Mouse (Mus musculus) lung, postnatal 0 days (tissue): ENCODE measurements around the gene Zswim8. TPM values are rescaled to one million over a fixed set of nuclear protein-coding genes. Genes with fewer than 3 reads are reported as not detected.

ENCODE experiments used
- ATAC-seq: fragments of 200-750 bp; cut with Nextera tagmentation; 2 replicates; pipeline ENCODE4 v1.8.0; 2017; ENCODE audit warnings: moderate library complexity
- DNase-seq: peaks from one replicate; pipeline ENCODE4 v3.0.0-alpha.2; 2016; ENCODE audit warnings: low spot score
- H3K27ac ChIP-seq: fragments of 300-500 bp; sonication (generic); 2 replicates; pipeline ENCODE4 v1.5.1; 2014; ENCODE audit warnings: antibody characterized with exemption, mild to moderate bottlenecking, low read length, mixed read lengths
- H3K27me3 ChIP-seq: fragments of 300-500 bp; sonication (generic); replicated peaks from 2 replicates; pipeline ENCODE4 v1.6.1; 2014; ENCODE audit warnings: low read length, mixed read lengths; ENCODE audit not compliant: insufficient read depth
- H3K36me3 ChIP-seq: fragments of 300-500 bp; sonication (generic); 2 replicates; pipeline ENCODE4 v1.6.1; 2014; ENCODE audit warnings: low read length, mixed read lengths; ENCODE audit not compliant: insufficient read depth
- H3K4me1 ChIP-seq: fragments of 300-500 bp; sonication (generic); 2 replicates; pipeline ENCODE4 v1.6.1; 2014; ENCODE audit warnings: antibody characterized with exemption, low read depth, low read length, mixed read lengths; ENCODE audit not compliant: insufficient read depth
- H3K4me2 ChIP-seq: fragments of 300-500 bp; sonication (generic); replicated peaks from 2 replicates; pipeline ENCODE4 v1.6.1; 2014; ENCODE audit warnings: low read depth, mild to moderate bottlenecking, low read length, moderate library complexity, mixed read lengths
- H3K4me3 ChIP-seq: fragments of 300-500 bp; sonication (generic); 2 replicates; pipeline ENCODE4 v1.5.1; 2014; ENCODE audit warnings: low read depth, low read length
- H3K9ac ChIP-seq: fragments of 300-500 bp; sonication (generic); replicated peaks from 2 replicates; pipeline ENCODE4 v1.6.1; 2014; ENCODE audit warnings: low read depth, mild to moderate bottlenecking
- H3K9me3 ChIP-seq: fragments of 300-500 bp; sonication (generic); 2 replicates; pipeline ENCODE4 v1.6.1; 2016; ENCODE audit warnings: low read length, mixed read lengths
- CTCF ChIP-seq: IDR thresholded peaks from 2 replicates; pipeline ENCODE4 v1.5.1; 2016; ENCODE audit warnings: antibody characterized with exemption, mild to moderate bottlenecking
- EP300 ChIP-seq: IDR thresholded peaks from 2 replicates; pipeline ENCODE4 v1.6.1; 2016; ENCODE audit warnings: antibody characterized with exemption, mild to moderate bottlenecking, control low read depth
- WGBS: fragments of 180-500 bp; shearing (Covaris S2); extraction: QIAGEN DNeasy Blood & Tissue Kit; methylation state at CpG from one replicate; pipeline ENCODE4 v1.1.7; 2014; 5-methylcytosine and 5-hydroxymethylcytosine counted together
- polyA plus RNA-seq: library from polyadenylated mRNA; unstranded; fragments of >200 nt; fragmentation: Nextera tagmentation; extraction: Ambion mirVana; gene quantifications from 2 replicates; pipeline ENCODE4 v1.2.1, GENCODE M21; 2015

Gene Zswim8
- polyA plus RNA-seq, 1 experiment from 2014 or later: 24.1 TPM

- Histone ChIP-seq H3K9me3 (no peaks in the 10 kb centered on the region), H3K4me1 (peaks cover 3% of the 10 kb centered on the region; the same call in 1 of the 2 replicates), H3K4me2 (peak overlapping the region; percentile 95), H3K27ac (peak overlapping the region; percentile 71), H3K36me3 (no peaks in the 10 kb centered on the region), H3K9ac (peak overlapping the region; percentile 48), H3K27me3 (no peaks in the 10 kb centered on the region), H3K4me3 (peak overlapping the region; percentile 55)
- WGBS: 18% methylated on average over 19 of the region's 19 CpGs
- DNase-seq: no peak
- TF ChIP-seq CTCF (no peak), EP300 (no peak)
- no peak for ATAC-seq
These were observed 45.6 kb upstream of the Zswim8 start for GRCm38 (mm10) chr14:20661661-20662331.

- DNase-seq (no peak), ATAC-seq (no peak)
- WGBS: 79% methylated on average over 3 of the region's 3 CpGs
- no peak overlapping the region for H3K4me2 ChIP-seq
- H3K27me3 ChIP-seq: no peaks in the 10 kb centered on the region
- H3K4me3 ChIP-seq: no peak overlapping the region
- H3K9me3 ChIP-seq: no peaks in the 10 kb centered on the region
- H3K4me1 ChIP-seq: peaks cover 3% of the 10 kb centered on the region; the same call in 1 of the 2 replicates
- no peak overlapping the region for H3K27ac ChIP-seq
- no peaks in the 10 kb centered on the region for H3K36me3 ChIP-seq
- no peak overlapping the region for H3K9ac ChIP-seq
- TF ChIP-seq CTCF (no peak), EP300 (no peak)
These were observed 44.6 kb upstream of the Zswim8 start for GRCm38 (mm10) chr14:20662740-20663139.

- Histone ChIP-seq H3K27me3 (no peaks in the 10 kb centered on the region), H3K9me3 (no peaks in the 10 kb centered on the region), H3K4me2 (no peak overlapping the region), H3K27ac (no peak overlapping the region), H3K4me1 (peaks cover 3% of the 10 kb centered on the region; the same call in 1 of the 2 replicates), H3K4me3 (no peak overlapping the region), H3K36me3 (no peaks in the 10 kb centered on the region), H3K9ac (no peak overlapping the region)
- DNase-seq (no peak), ATAC-seq (no peak)
- 57% methylated on average over 2 of the region's 2 CpGs for WGBS
- TF ChIP-seq CTCF (no peak), EP300 (no peak)
These were observed 43.8 kb upstream of the Zswim8 start for GRCm38 (mm10) chr14:20663601-20664000.

- 83% methylated on average over 2 of the region's 3 CpGs for WGBS
- TF ChIP-seq EP300 (no peak), CTCF (no peak)
- ATAC-seq (no peak), DNase-seq (no peak)
- no peak overlapping the region for H3K4me3 ChIP-seq
- no peak overlapping the region for H3K27ac ChIP-seq
- peaks cover 3% of the 10 kb centered on the region; the same call in 1 of the 2 replicates for H3K4me1 ChIP-seq
- no peak overlapping the region for H3K4me2 ChIP-seq
- H3K27me3 ChIP-seq: no peaks in the 10 kb centered on the region
- no peaks in the 10 kb centered on the region for H3K9me3 ChIP-seq
- H3K36me3 ChIP-seq: no peaks in the 10 kb centered on the region
- no peak overlapping the region for H3K9ac ChIP-seq
These were observed 42.9 kb upstream of the Zswim8 start for GRCm38 (mm10) chr14:20664436-20664835.

- H3K4me3 ChIP-seq: no peak overlapping the region
- H3K27me3 ChIP-seq: no peaks in the 10 kb centered on the region
- no peaks in the 10 kb centered on the region for H3K4me1 ChIP-seq
- ATAC-seq (no peak; the same call in 1 of the 2 replicates), DNase-seq (no peak)
- H3K27ac ChIP-seq: no peak overlapping the region
- no peaks in the 10 kb centered on the region for H3K36me3 ChIP-seq
- TF ChIP-seq EP300 (no peak), CTCF (no peak)
- H3K4me2 ChIP-seq: no peak overlapping the region
- WGBS: 72% methylated on average over 1 of the region's 1 CpGs
- H3K9ac ChIP-seq: no peak overlapping the region
- no peaks in the 10 kb centered on the region for H3K9me3 ChIP-seq
These were observed 39.9 kb upstream of the Zswim8 start for GRCm38 (mm10) chr14:20667469-20667868.

GRCm38 (mm10) chr14:20668154-20668810, 39.1 kb upstream of the Zswim8 start, which contains the start of gene Synpo2l:
Gene Synpo2l, minus strand, starts transcription at chr14:20668354.
- no peaks in the 10 kb centered on the region for H3K27me3 ChIP-seq
- no peak for DNase-seq
- ATAC-seq: no peak
- H3K9me3 ChIP-seq: no peaks in the 10 kb centered on the region
- no peak within 1 kb of the TSS for H3K4me2 ChIP-seq
- no peaks in the 10 kb centered on the region for H3K4me1 ChIP-seq
- no peak for TF ChIP-seq CTCF
- TF ChIP-seq EP300: no peak
- WGBS: 78% methylated on average over 8 of the region's 8 CpGs
- no peaks in the 10 kb centered on the region for H3K36me3 ChIP-seq
- H3K4me3 ChIP-seq: no peak within 1 kb of the TSS
- no peak within 1 kb of the TSS for H3K9ac ChIP-seq
- H3K27ac ChIP-seq: no peak within 1 kb of the TSS
